Mouse (Mus musculus): ENCODE results near the gene Opcml. TPM values are rescaled to one million over a fixed set of nuclear protein-coding genes. Genes with fewer than 3 reads are reported as not detected.

Opcml gene
- polyA plus RNA-seq, 1 experiment from 2014 or later, result 9.8 TPM

DNA sequence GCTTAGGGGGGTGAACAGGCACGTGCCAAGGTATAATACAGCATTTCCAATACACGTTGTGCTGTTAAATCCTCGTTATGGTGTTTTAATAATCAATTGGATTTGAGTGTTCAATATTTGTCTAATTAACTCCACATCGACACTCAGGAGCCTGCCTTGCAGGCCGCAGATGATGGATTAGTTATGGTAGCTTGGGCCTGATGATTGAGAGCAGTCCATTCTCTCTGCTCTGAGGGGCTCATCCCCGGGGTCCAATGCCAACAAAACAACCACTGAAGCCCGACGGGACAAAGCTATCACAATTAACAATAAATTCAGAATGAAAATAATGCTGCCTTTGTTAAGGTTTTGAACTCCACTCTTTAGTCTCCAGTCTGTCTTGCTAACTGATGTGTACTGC is 641.6 kb downstream of the Opcml start:
- no peaks in the 10 kb centered on the region for H3K4me1 ChIP-seq
- ATAC-seq (ENCODE audit: borderline replicate concordance, extremely low read depth, low FRiP score, low TSS enrichment), result no peak
- H3K36me3 ChIP-seq, result no peaks in the 10 kb centered on the region
- no peaks in the 10 kb centered on the region for H3K27me3 ChIP-seq
- no peaks in the 10 kb centered on the region for H3K9me3 ChIP-seq
- no peak overlapping the region for H3K27ac ChIP-seq
- no peak overlapping the region for H3K4me2 ChIP-seq
- WGBS, result 81% methylated on average over 8 of the region's 8 CpGs
- no peak overlapping the region for H3K9ac ChIP-seq
- H3K4me3 ChIP-seq, result no peak overlapping the region

DNA sequence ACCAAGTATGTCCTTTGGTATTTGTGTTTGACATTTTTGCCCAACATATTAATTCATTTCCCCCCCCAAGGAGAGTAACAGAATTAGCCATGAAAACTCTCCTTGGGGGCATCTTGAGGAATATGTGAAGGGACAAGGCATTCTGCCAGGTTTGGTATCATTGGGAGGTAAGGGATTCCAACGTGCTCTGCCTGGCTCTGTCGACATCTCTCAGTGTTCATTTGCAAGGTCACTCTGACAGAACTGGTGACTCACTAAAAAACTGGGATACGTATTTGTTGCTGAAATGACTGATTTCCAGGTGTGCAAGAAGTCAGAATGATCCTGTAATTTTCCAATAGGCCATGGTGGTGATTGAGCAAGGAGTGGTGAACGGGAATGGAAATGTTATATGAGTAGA is 648.2 kb downstream of the Opcml start:
- H3K4me1 ChIP-seq, result no peaks in the 10 kb centered on the region

DNA sequence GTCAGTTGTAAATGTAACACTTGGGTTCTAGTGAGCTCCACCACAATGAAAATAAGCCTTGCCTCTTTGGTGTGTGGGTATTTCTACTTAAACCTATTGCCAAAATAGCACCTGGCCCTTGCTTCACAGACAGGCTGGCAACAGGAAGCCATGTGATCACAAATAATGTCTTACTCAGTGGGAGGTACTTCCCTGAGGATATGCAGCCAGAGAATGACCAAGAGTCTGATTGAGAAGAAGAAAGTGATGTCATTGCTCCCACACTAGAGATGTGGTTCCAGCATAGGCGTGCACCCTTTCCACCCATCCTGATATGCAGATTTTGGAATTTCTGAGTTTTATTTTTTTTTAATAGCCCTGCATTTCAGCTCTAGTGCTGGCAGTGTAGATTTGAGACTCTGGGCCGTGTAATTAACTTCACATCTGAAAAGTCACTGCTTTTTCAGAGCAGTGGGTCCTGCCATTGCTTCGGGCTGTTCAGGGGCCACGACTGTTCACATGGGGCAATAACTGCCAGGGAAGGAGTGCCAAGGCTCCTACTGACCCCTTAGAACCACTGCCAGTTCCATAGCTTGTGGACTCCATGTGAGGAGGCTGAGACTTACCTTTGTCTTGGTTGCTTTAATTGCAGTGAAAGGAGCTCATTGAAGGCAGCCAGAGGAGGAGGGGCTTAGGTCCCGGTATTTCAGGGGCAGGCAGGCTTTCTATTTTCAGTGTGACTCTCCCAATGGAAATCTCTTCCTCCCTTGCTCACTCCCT is 649.0 kb downstream of the Opcml start:
- WGBS, result 62% methylated on average over 5 of the region's 5 CpGs
- H3K36me3 ChIP-seq, result no peaks in the 10 kb centered on the region

More for the DNA sequence above, 648.2 kb downstream of the Opcml start:
- Histone ChIP-seq H3K9me3 (no peaks in the 10 kb centered on the region), H3K4me3 (no peak overlapping the region), H3K27ac (no peak overlapping the region), H3K4me2 (no peak overlapping the region), H3K27me3 (no peaks in the 10 kb centered on the region), H3K36me3 (no peaks in the 10 kb centered on the region), H3K9ac (no peak overlapping the region)
- ATAC-seq (ENCODE audit: borderline replicate concordance, extremely low read depth, low FRiP score, low TSS enrichment), result no peak
- WGBS, result 85% methylated on average over 4 of the region's 4 CpGs

DNA sequence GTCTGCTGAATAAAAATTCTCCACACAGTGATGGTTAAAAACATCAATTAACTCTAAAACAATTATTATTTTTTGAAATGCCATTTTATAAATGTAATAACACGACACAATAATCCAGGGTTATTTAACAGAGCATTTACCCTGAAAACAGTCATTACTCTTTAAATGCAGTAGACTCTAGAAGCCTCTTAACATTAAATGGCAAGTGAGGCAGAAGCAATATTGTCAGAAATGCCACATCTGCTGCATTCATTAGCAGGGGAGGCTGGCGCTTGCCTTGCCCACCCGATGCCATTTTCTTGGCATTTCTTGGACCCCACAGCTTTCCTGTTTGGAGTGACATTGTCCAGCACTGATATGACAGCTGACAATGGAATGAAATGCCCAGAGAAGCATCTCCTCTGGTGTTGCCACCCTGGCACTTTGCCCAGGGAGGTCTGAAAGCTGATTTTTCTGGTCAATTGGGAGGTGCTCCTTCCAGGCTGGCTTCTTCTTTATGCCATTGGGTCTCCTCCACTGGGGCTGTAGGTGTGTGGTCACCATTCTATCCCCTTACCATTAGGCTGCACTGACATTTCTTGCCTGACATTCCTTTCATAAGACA is 649.7 kb downstream of the Opcml start:
- H3K4me2 ChIP-seq, result no peak overlapping the region
- no peaks in the 10 kb centered on the region for H3K4me1 ChIP-seq
- ATAC-seq (ENCODE audit: borderline replicate concordance, extremely low read depth, low FRiP score, low TSS enrichment), result no peak
- H3K36me3 ChIP-seq, result no peaks in the 10 kb centered on the region
- WGBS, result 76% methylated on average over 3 of the region's 3 CpGs
- no peaks in the 10 kb centered on the region for H3K9me3 ChIP-seq
- no peak overlapping the region for H3K9ac ChIP-seq
- H3K27ac ChIP-seq, result no peak overlapping the region
- no peaks in the 10 kb centered on the region for H3K27me3 ChIP-seq
- H3K4me3 ChIP-seq, result no peak overlapping the region

More for the DNA sequence above, 649.0 kb downstream of the Opcml start:
- H3K9me3 ChIP-seq, result no peaks in the 10 kb centered on the region
- no peak overlapping the region for H3K4me2 ChIP-seq
- no peak overlapping the region for H3K9ac ChIP-seq
- H3K4me1 ChIP-seq, result no peaks in the 10 kb centered on the region
- ATAC-seq (ENCODE audit: borderline replicate concordance, extremely low read depth, low FRiP score, low TSS enrichment), result no peak
- H3K27ac ChIP-seq, result no peak overlapping the region
- H3K4me3 ChIP-seq, result no peak overlapping the region
- H3K27me3 ChIP-seq, result no peaks in the 10 kb centered on the region

GRCm38 (mm10) chr9:28444485-28444884 is 653.9 kb downstream of the Opcml start:
- no peak for ATAC-seq (ENCODE audit: borderline replicate concordance, extremely low read depth, low FRiP score, low TSS enrichment)
- Histone ChIP-seq H3K9ac (no peak overlapping the region), H3K4me2 (no peak overlapping the region), H3K9me3 (no peaks in the 10 kb centered on the region), H3K4me3 (no peak overlapping the region), H3K36me3 (no peaks in the 10 kb centered on the region), H3K27me3 (no peaks in the 10 kb centered on the region), H3K4me1 (no peaks in the 10 kb centered on the region), H3K27ac (no peak overlapping the region)
- WGBS, result 69% methylated on average over 3 of the region's 3 CpGs

DNA sequence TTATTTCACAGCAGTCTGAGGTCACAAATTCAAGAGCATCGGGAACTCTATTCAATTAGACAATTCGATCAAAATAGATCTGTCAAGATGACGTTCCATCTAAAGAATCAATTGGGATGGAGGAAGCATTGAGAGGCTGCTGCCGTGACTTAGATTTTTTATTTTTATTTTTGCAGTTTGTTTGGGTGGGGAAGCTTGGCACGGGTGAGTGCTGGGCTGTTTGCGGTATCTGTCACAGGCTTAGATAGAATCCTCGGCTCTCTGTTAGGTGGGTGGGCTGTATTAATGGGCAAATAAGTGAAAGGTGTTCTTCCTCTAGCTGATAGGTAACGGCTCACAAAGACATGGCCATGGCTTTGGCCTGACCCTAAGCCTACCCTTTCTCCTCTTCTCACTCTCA is 654.4 kb downstream of the Opcml start:
- Histone ChIP-seq H3K9me3 (no peaks in the 10 kb centered on the region), H3K4me1 (no peaks in the 10 kb centered on the region), H3K27ac (no peak overlapping the region), H3K4me3 (no peak overlapping the region), H3K27me3 (no peaks in the 10 kb centered on the region), H3K9ac (no peak overlapping the region), H3K36me3 (no peaks in the 10 kb centered on the region), H3K4me2 (no peak overlapping the region)
- 59% methylated on average over 8 of the region's 8 CpGs for WGBS
- ATAC-seq (ENCODE audit: borderline replicate concordance, extremely low read depth, low FRiP score, low TSS enrichment), result no peak

DNA sequence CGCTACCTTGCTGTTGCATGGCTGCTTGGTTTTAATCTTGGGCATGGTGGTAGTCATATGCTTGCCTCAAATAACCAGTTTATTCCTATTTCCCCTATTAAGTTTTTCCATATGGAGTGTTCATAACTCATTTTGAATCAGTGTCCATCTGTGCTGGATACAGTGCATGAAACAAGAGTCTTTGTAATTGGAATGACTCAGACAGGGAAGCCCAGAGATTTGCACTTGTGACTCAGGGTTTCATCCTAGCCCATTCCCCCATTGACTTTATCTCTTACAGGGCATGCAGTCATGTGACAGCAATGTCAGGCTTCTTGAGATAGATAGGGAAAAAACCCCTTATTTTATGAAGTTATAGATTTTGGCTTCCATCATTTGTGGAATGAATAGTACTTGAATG is 655.3 kb downstream of the Opcml start:
- no peak for ATAC-seq (ENCODE audit: borderline replicate concordance, extremely low read depth, low FRiP score, low TSS enrichment)
- Histone ChIP-seq H3K27me3 (no peaks in the 10 kb centered on the region), H3K4me1 (no peaks in the 10 kb centered on the region), H3K9ac (no peak overlapping the region), H3K9me3 (no peaks in the 10 kb centered on the region), H3K4me3 (no peak overlapping the region), H3K4me2 (no peak overlapping the region), H3K36me3 (no peaks in the 10 kb centered on the region), H3K27ac (no peak overlapping the region)
- 86% methylated on average over 1 of the region's 1 CpGs for WGBS

- no peaks in the 10 kb centered on the region for H3K36me3 ChIP-seq
- no peaks in the 10 kb centered on the region for H3K4me1 ChIP-seq
- 81% methylated on average over 4 of the region's 4 CpGs for WGBS
- H3K9me3 ChIP-seq, result no peaks in the 10 kb centered on the region
- H3K4me3 ChIP-seq, result no peak overlapping the region
- H3K27me3 ChIP-seq, result no peaks in the 10 kb centered on the region
- H3K9ac ChIP-seq, result no peak overlapping the region
- no peak for ATAC-seq (ENCODE audit: borderline replicate concordance, extremely low read depth, low FRiP score, low TSS enrichment)
- no peak overlapping the region for H3K4me2 ChIP-seq
- H3K27ac ChIP-seq, result no peak overlapping the region
Observed at GRCm38 (mm10) chr9:28446278-28447064, 655.9 kb downstream of the Opcml start.

DNA sequence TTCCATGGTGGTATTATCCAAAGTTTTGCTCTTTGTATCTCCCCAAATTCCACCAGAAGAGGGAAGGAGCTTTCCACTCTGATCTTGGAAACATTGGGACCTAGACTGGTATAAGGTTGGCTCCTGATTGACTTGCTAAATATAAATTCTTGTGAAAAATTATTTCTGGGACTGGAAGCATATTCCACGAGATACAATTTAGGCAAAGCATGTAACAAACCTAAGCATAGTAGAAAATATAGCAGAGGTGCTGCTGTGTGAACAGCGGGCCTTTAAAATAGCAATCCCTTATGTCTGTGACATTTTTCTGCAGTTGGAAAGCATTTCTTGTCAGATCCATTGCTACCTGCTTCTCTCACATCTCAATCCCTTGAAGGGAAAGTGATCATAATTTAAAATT is 661.9 kb downstream of the Opcml start:
- Histone ChIP-seq H3K27ac (no peak overlapping the region), H3K4me1 (no peaks in the 10 kb centered on the region), H3K27me3 (no peaks in the 10 kb centered on the region), H3K9me3 (no peaks in the 10 kb centered on the region), H3K4me3 (no peak overlapping the region), H3K9ac (no peak overlapping the region), H3K4me2 (no peak overlapping the region), H3K36me3 (no peaks in the 10 kb centered on the region)
- ATAC-seq (ENCODE audit: borderline replicate concordance, extremely low read depth, low FRiP score, low TSS enrichment), result no peak
- WGBS, result 65% methylated on average over 2 of the region's 2 CpGs

- Histone ChIP-seq H3K9ac (no peak overlapping the region), H3K4me2 (no peak overlapping the region), H3K4me1 (no peaks in the 10 kb centered on the region), H3K27me3 (no peaks in the 10 kb centered on the region), H3K9me3 (no peaks in the 10 kb centered on the region), H3K27ac (no peak overlapping the region), H3K4me3 (no peak overlapping the region), H3K36me3 (no peaks in the 10 kb centered on the region)
- no peak for ATAC-seq (ENCODE audit: borderline replicate concordance, extremely low read depth, low FRiP score, low TSS enrichment)
- 54% methylated on average over 2 of the region's 2 CpGs for WGBS
Observed at GRCm38 (mm10) chr9:28453062-28453461, 662.5 kb downstream of the Opcml start.

- Histone ChIP-seq H3K4me1 (no peaks in the 10 kb centered on the region), H3K36me3 (no peaks in the 10 kb centered on the region), H3K4me3 (no peak overlapping the region), H3K9ac (no peak overlapping the region), H3K9me3 (no peaks in the 10 kb centered on the region), H3K27ac (no peak overlapping the region), H3K4me2 (no peak overlapping the region), H3K27me3 (no peaks in the 10 kb centered on the region)
- 66% methylated on average over 7 of the region's 7 CpGs for WGBS
- ATAC-seq (ENCODE audit: borderline replicate concordance, extremely low read depth, low FRiP score, low TSS enrichment), result no peak
Observed at GRCm38 (mm10) chr9:28457982-28458770, 667.6 kb downstream of the Opcml start.

Measured in lung, embryonic 15.5 days (tissue).